Mouse (Mus musculus) lung, adult 18-20 months (tissue): Measurements from ENCODE around the gene Mctp1.

Source experiments
- DNase-seq, 2 experiments: peaks; one replicate each; pipeline ENCODE4 v3.0.0; 2022; ENCODE audit warnings: mixed read lengths in 2 of 2

Gene Mctp1

GRCm38 (mm10) chr13:76838031-76838430 lies 453.7 kb downstream of the Mctp1 start:
- no peak for DNase-seq

GRCm38 (mm10) chr13:76840712-76841111 lies 456.4 kb downstream of the Mctp1 start:
- DNase-seq, result no peak

DNA sequence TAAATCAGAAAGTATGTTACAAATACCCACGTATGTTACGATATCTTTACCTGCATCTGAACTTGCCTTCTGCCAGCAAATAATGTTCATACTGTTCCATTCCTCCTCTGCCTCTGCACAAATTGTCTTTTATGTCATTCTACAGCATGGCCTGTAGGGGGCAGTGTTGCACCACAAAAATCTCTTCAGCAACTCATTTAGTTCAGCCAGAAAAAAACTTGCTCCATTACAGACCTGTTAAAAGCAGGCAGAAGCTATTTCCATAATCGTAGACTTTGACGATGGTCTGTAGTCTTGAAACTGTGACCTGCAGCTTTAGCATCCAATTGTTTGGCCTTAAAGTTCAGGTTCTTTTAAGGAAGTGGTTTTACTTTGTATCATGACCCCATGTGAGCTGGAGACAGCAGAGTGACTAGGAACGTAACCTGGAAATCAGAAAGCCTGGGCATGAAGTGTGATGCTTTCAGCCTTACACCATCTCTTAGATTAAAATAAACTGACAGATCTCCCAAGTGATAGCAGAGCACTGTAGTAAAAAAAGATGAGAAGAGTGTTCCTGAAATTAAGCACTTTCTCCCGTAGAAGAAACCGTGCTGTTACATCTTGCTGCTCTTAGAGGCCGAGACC lies 460.4 kb downstream of the Mctp1 start:
- DNase-seq, result peak; percentile 6 to 12

DNA sequence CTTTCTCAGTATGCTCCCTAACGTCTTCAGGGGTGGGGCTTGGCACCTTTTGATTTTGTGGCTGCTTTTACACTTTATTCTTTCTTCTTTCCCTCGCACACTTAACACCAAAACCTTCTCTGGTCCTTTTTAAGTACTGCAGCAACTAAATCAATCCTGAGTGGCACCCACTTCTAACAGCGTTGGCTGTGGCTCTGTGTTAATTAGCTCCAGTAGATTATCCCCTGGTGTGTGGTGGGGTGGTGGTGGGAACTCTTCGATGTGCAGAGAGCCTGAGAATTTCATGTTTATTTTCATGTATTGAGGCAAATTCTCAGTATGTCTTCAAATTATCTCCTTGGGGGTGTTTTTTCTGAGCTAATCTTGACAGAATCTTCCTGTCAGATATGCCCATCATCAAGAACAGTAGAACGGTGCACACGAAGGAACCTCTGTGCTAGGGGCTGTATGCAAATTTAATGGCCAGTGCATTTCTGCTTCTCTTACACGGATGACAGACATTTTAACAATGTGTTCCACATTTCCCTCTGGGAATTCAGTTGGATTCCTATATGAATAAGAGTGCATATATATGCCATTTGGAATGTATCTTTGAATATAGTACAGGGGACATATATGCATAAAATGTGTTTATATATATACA lies 466.2 kb downstream of the Mctp1 start:
- no peak for DNase-seq

DNA sequence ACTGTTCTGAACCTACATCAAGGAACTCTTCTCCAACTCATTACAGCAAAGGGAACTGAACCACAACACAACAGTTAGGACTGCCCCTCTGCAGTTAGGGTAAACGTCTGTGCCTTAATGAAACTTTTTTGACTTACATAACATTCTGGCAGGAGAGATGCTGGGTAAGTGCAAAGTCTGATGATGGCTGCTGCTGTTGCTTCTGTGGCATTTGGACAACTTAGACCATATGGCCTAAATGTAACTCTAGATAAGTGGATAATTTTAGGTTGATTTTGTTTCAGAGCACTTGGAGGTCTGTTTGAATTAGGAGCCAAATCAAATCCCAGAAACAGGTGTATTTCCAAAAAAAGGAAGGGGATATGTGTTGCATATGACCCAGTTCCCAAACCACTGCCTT lies 470.0 kb downstream of the Mctp1 start:
- no peak for DNase-seq

DNA sequence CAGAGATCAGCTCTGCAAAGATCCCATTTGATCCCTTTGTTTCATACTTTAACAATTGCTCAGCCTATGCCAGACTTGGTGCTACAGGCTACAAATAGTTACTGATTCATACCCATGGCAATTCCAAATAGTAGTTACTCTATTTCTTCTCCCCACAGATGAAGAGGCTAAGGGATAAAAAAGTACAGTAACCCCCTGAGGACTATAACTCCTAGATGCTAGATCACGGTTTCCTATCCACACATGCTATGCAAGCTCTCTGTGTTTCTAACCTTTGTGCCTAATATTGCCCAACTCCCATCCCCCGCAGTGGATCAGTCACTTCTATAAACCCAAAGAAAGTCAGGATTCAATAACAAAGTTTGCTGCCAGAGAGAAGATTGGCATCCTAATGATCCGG lies 470.7 kb downstream of the Mctp1 start:
- DNase-seq, result no peak

- DNase-seq, result no peak
These were observed 472.7 kb downstream of the Mctp1 start for GRCm38 (mm10) chr13:76857024-76857423.

DNA sequence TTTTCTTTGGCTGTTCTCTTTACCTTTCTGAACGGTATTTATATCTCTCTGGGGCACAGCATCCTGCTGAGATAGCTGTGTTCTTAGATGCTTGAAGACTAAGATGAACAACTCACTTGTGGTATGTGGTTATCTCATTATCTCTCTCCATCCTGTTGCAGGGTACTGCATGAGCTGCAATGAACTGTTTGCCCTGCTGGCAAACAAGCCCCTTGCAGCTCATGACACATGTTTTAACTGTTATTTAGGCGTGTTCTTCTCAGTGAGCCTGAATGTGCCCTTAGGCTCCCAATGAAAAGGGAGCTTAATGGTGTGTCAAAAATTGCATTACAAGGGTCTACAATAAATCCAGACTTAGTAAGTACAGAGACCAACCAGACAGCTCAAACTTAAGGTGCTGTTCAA lies 473.7 kb downstream of the Mctp1 start:
- DNase-seq, result no peak

GRCm38 (mm10) chr13:76870291-76870690 lies 486.0 kb downstream of the Mctp1 start:
- DNase-seq, result no peak

DNA sequence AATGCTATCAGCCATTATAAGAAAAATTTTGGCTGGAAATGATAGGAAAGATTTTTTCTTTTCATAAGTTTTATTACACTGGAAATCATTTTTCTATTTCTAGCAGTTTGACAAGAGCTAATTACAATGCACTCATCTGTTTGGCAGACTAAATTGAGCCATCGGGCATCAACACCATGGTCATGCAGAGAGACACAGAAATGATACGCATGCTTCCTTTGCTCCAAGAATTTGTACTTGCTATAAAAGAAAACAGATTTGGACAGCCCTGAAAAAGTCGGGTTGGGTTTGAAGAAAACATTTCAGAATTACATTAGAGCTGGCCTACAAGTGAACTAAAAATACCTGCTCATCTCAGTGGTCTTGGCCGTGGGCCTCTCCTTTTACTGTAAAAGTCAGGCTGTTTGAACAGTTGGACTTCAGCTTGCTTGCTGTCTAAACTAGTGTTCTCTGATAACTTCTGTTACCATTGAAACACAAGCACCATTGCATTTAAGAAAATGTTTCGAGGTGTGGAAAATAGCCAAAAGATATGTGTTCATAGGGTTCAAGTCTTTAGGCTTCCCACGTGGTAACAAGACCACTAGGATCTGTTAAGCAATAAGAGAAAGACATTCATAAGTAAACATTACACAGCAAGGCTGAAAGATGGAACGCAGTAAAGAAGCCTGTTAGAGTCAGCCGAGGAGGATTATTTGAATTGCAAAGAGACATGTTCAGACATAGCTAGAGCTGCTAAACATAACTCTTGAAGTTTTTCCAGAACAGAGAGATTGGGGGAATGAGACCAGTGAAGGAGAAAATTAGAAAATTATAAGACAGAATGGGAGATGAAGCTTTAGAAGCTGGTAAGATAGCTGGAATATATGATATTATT lies 493.8 kb downstream of the Mctp1 start:
- DNase-seq, result no peak

GRCm38 (mm10) chr13:76879008-76879407 lies 494.7 kb downstream of the Mctp1 start:
- no peak for DNase-seq

DNA sequence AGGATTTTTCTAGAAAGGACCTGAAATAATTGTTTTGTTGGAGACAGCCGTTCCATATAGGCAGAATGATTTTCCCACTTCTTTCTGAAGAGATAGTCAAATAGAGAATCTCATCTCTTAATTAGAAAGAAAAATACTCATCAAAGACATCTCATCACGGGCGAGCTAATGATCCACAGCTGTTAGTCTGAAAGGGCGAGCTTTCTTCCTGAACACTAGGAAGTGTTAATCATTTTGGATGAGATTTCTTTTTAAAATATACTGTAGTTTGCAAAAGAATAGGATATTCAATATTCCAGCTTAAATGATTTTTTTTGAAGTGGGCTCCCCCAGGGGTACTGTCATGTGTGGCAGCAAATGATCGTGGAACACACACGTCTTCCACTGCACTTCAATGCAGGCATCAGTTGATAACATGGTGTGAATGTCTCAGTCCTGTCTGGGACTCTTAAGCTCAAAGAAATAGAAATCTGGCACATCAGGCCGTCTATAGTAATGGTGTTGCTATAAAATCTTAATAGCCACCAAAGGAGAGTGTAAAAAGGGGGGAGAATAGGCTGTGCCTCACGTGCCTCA lies 500.3 kb downstream of the Mctp1 start:
- no peak for DNase-seq

GRCm38 (mm10) chr13:76892987-76893386 lies 508.7 kb downstream of the Mctp1 start:
- no peak for DNase-seq

GRCm38 (mm10) chr13:76895770-76896456 lies 511.6 kb downstream of the Mctp1 start:
- no peak for DNase-seq

DNA sequence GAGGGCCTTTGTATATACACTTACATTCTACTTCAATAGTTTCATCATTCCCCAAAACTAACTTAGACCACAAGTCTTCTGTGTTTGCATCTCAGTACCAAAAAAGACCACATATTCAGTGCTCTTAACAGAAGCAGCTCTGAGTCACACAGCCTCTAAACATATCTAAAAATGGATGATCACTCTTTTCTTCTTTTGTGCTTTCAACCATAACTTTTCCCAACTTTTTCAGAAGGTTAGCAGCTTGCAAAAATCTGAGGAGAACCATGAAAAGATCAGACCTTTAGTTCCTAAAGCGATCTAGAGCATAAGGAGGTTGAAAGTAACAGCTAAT lies 512.1 kb downstream of the Mctp1 start:
- no peak for DNase-seq

- no peak for DNase-seq
These were observed 534.0 kb downstream of the Mctp1 start for GRCm38 (mm10) chr13:76918321-76918720.

DNA sequence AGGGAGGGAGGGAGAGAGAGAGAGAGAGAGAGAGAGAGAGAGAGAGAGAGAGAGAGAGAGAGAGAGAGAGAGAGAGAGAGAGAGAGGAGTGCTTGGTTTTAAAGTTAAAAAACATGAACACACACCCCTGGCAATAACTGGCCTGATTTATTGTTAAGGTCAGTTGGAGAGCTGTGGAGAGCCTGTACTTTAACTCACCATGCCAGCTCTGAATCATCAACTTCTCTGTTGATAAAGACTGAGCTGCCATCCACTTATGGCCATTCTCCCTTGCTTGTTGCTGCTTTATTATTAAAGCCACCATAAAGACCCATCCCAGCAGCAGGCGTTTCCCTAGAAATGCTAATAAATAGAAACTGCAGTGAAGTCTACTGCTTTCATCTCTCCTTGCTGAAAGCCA lies 542.5 kb downstream of the Mctp1 start:
- DNase-seq, result no peak

DNA sequence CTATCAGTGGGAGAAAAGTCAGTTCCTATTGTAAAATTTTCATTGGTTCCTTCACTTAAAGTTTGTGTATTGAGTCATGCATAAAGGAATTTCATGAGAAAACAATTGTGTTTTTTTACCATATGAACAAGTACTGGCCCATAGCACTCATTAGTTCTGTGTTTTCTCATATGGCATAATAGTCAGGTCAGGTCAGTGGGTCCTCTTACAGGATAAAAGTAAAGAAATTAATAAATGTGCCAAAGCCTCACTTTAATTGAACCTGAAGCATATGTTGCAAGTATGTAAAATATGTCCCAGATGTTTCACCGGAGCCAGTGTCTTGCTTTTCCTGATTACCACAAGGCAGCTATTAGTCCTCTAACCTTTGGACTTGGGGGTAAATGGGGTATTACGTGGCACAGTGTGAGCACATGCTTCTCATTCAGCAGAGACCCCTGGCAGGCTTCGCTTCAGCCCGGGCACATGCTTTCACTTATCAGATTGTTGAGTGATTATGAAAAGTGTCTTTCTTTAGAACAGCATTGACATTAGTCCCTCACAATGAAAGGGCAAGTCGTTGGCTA lies 543.6 kb downstream of the Mctp1 start:
- no peak for DNase-seq

DNA sequence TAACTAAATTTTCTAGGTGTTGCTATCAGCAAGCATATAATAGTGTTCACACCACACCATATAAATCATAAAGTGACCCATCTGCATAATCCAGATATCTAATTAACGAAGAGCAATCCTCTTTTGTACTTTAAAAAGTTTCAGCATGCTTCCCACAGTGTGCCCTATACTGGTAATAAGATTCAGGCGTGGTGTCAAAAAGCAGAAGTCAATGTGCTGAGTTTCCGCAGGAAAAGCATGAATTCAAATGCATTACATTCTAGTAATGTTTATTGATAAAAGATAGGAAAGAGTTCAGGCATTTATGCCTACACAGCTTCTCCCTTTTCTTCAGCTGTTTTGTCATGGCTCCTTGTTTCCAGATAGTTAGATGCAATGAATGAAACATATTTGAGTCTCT lies 544.8 kb downstream of the Mctp1 start:
- no peak for DNase-seq

- no peak for DNase-seq
These were observed 548.6 kb downstream of the Mctp1 start for GRCm38 (mm10) chr13:76932933-76933332.

- DNase-seq, result no peak
These were observed 564.9 kb downstream of the Mctp1 start for GRCm38 (mm10) chr13:76949234-76949633.

- no peak for DNase-seq
These were observed 583.3 kb downstream of the Mctp1 start for GRCm38 (mm10) chr13:76967588-76967987.

GRCm38 (mm10) chr13:76969386-76969785 lies 585.1 kb downstream of the Mctp1 start:
- DNase-seq, result peak in 1 of 2 experiments; percentile 2
